Mouse (Mus musculus) liver, embryonic 16.5 days (tissue): Measurements from ENCODE around the gene Gm42906. TPM values are rescaled to one million over a fixed set of nuclear protein-coding genes. Genes with fewer than 3 reads are reported as not detected.

Source experiments
- ATAC-seq: fragments of 200-750 bp; cut with Nextera tagmentation; 2 replicates; pipeline ENCODE4 v1.8.0; 2017; ENCODE audit warnings: low read depth, mild to moderate bottlenecking, moderate number of reproducible peaks, moderate library complexity
- H3K27ac ChIP-seq: fragments of 300-500 bp; sonication (generic); 2 replicates; pipeline ENCODE4 v1.5.1; 2014; ENCODE audit warnings: mild to moderate bottlenecking, low read length
- H3K27me3 ChIP-seq: fragments of 300-500 bp; sonication (generic); 2 replicates; pipeline ENCODE4 v1.6.1; 2014; ENCODE audit warnings: low read depth, low read length, mixed read lengths; ENCODE audit not compliant: control insufficient read depth, insufficient read depth
- H3K36me3 ChIP-seq: fragments of 300-500 bp; sonication (generic); 2 replicates; pipeline ENCODE4 v1.6.1; 2014; ENCODE audit warnings: mild to moderate bottlenecking; ENCODE audit not compliant: control insufficient read depth, insufficient read depth
- H3K4me1 ChIP-seq: fragments of 300-500 bp; sonication (generic); 2 replicates; pipeline ENCODE4 v1.6.1; 2014; ENCODE audit warnings: low read depth, low read length, mixed read lengths; ENCODE audit not compliant: control insufficient read depth
- H3K4me2 ChIP-seq: fragments of 300-500 bp; sonication (generic); 2 replicates; pipeline ENCODE4 v1.6.1; 2014; ENCODE audit warnings: low read depth, low read length, mixed read lengths
- H3K4me3 ChIP-seq: fragments of 300-500 bp; sonication (generic); 2 replicates; pipeline ENCODE4 v1.5.1; 2014; ENCODE audit warnings: low read depth, mild to moderate bottlenecking, low read length
- H3K9ac ChIP-seq: fragments of 300-500 bp; sonication (generic); 2 replicates; pipeline ENCODE4 v1.6.1; 2014; ENCODE audit warnings: low read depth, low read length
- H3K9me3 ChIP-seq: fragments of 300-500 bp; sonication (generic); replicated peaks from 2 replicates; pipeline ENCODE4 v1.6.1; 2016; ENCODE audit warnings: low read length; ENCODE audit not compliant: control insufficient read depth
- WGBS: fragments of 180-500 bp; shearing (Covaris S2); extraction: QIAGEN DNeasy Blood & Tissue Kit; methylation state at CpG from one replicate; pipeline ENCODE4 v1.1.7; 2014; ENCODE audit not compliant: insufficient replicate concordance; 5-methylcytosine and 5-hydroxymethylcytosine counted together
- polyA plus RNA-seq: library from polyadenylated mRNA; unstranded; fragments of >200 nt; fragmentation: Nextera tagmentation; extraction: Ambion mirVana; gene quantifications from 2 replicates; pipeline ENCODE4 v1.2.1, GENCODE M21; 2015

The Gm42906 gene
- polyA plus RNA-seq, 1 experiment from 2014 or later: not detected

GRCm38 (mm10) chr5:151109822-151110221, 318.1 kb downstream of the Gm42906 start:
- Histone ChIP-seq H3K27me3 (no peaks in the 10 kb centered on the region), H3K36me3 (no peaks in the 10 kb centered on the region), H3K4me2 (no peak overlapping the region), H3K9me3 (no peaks in the 10 kb centered on the region), H3K27ac (no peak overlapping the region), H3K4me1 (no peaks in the 10 kb centered on the region), H3K9ac (no peak overlapping the region), H3K4me3 (no peak overlapping the region)
- ATAC-seq: no peak
- 47% methylated on average over 2 of the region's 2 CpGs for WGBS

- no peak for ATAC-seq
- WGBS: 62% methylated on average over 7 of the region's 7 CpGs
Observed at GRCm38 (mm10) chr5:151108955-151109354, 319.0 kb downstream of the Gm42906 start.

GRCm38 (mm10) chr5:151108291-151108897, 319.6 kb downstream of the Gm42906 start:
- no peak overlapping the region for H3K27ac ChIP-seq
- no peaks in the 10 kb centered on the region for H3K36me3 ChIP-seq
- ATAC-seq: no peak
- WGBS: 21% methylated on average over 19 of the region's 19 CpGs
- H3K27me3 ChIP-seq: no peaks in the 10 kb centered on the region
- no peak overlapping the region for H3K4me2 ChIP-seq
- no peak overlapping the region for H3K9ac ChIP-seq
- no peaks in the 10 kb centered on the region for H3K9me3 ChIP-seq
- no peaks in the 10 kb centered on the region for H3K4me1 ChIP-seq
- H3K4me3 ChIP-seq: no peak overlapping the region

More at GRCm38 (mm10) chr5:151108955-151109354, 319.0 kb downstream of the Gm42906 start:
- Histone ChIP-seq H3K4me1 (no peaks in the 10 kb centered on the region), H3K9ac (no peak overlapping the region), H3K27ac (no peak overlapping the region), H3K4me2 (no peak overlapping the region), H3K27me3 (no peaks in the 10 kb centered on the region), H3K4me3 (no peak overlapping the region), H3K36me3 (no peaks in the 10 kb centered on the region), H3K9me3 (no peaks in the 10 kb centered on the region)

DNA sequence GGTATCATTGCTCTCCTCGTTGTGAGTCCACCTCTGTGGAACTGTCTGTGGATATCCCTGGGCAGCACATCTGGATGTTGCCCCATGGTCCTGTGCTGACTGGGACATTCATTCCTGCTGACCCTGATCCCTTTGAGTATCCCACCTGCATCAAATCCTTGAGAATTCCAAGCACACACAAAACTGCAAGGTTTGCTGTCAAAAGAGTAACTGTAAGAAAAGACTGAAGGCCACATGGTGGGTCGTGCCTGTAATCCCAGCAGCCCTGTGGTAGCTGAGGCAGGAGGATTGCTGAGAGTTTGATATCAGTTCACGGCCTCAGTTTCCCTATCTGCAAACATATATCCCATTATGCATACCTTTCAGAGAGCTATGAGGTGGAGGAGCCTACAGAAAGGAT, 321.1 kb downstream of the Gm42906 start:
- Histone ChIP-seq H3K9me3 (no peaks in the 10 kb centered on the region), H3K36me3 (no peaks in the 10 kb centered on the region), H3K4me3 (no peak overlapping the region), H3K4me2 (no peak overlapping the region), H3K27me3 (no peaks in the 10 kb centered on the region), H3K4me1 (no peaks in the 10 kb centered on the region), H3K27ac (no peak overlapping the region), H3K9ac (no peak overlapping the region)
- 56% methylated on average over 3 of the region's 3 CpGs for WGBS
- no peak for ATAC-seq

DNA sequence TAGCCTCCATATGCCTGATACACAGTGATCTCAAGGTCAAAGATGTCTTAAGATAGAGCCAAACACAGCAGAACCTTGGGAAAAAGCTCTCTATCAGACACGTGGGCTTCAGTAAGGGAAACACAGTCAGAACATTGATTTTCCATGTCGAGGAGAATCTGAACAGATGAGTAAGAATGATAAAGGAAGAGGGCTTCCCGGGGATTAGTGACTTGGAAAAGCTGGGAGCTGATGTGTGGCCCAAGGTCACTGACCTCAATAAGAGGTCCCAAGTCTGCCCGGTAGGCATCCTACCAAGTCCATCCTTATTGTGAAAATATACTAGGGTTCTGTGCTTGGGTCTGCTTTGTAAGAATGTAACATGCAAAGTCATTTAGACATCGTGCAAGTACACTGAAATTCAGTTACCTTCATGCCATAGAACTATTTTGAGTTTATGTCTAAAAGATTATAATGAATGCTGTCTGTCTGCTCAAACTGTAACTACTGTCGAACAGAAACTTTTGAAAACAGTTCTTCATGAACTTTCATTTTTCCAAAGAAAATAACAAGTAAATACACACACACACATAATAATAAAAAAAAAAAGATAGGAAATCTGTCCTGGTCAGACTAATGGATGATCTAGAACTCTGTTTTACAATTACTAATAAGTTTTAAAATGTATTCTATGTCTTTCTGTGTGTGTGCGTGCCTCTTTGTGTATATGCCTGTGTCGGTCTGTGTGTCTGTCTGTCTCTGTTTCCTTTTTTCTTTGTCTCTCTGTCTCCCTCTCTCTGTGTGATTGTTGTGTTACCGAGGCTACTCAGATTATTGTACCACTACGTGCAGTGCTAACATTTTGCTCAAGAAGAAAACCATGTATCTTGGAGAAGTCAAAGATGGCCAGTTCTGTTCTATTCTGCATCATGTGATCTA, 322.6 kb downstream of the Gm42906 start:
- 57% methylated on average over 10 of the region's 10 CpGs for WGBS
- no peak for ATAC-seq
- Histone ChIP-seq H3K9me3 (no peaks in the 10 kb centered on the region), H3K4me2 (no peak overlapping the region), H3K4me3 (no peak overlapping the region), H3K27me3 (no peaks in the 10 kb centered on the region), H3K36me3 (no peaks in the 10 kb centered on the region), H3K27ac (no peak overlapping the region), H3K4me1 (no peaks in the 10 kb centered on the region), H3K9ac (no peak overlapping the region)

- H3K4me3 ChIP-seq: no peak overlapping the region
- H3K9me3 ChIP-seq: no peaks in the 10 kb centered on the region
- no peak for ATAC-seq
- no peaks in the 10 kb centered on the region for H3K27me3 ChIP-seq
- H3K27ac ChIP-seq: no peak overlapping the region
- H3K9ac ChIP-seq: no peak overlapping the region
- no peaks in the 10 kb centered on the region for H3K4me1 ChIP-seq
- H3K36me3 ChIP-seq: no peaks in the 10 kb centered on the region
- H3K4me2 ChIP-seq: no peak overlapping the region
- 41% methylated on average over 9 of the region's 9 CpGs for WGBS
Observed at GRCm38 (mm10) chr5:151104354-151105053, 323.5 kb downstream of the Gm42906 start.

DNA sequence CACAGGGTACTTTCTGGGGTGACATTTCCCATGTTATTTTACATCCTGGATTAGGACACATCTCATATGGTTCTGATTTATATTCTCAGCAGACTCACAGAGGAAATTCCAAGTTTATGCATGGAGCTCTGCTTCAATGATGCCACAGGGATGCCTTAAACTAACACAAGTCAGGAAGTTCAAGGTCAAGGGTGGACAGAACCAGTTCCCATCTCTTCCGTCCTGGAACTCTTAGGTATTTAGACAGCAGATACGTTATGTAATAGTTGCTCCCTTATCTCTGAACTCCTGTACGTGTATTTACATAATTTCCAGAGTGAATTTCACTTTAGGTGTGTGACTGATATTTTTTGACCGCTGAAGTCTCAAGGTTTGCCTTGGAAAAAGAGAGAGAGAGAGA, 324.7 kb downstream of the Gm42906 start:
- no peak for ATAC-seq
- WGBS: 40% methylated on average over 4 of the region's 4 CpGs

GRCm38 (mm10) chr5:151102262-151102661, 325.7 kb downstream of the Gm42906 start:
- no peak overlapping the region for H3K27ac ChIP-seq
- no peaks in the 10 kb centered on the region for H3K27me3 ChIP-seq
- 27% methylated on average over 2 of the region's 2 CpGs for WGBS
- no peaks in the 10 kb centered on the region for H3K36me3 ChIP-seq
- no peak overlapping the region for H3K4me2 ChIP-seq
- H3K4me3 ChIP-seq: no peak overlapping the region
- H3K9ac ChIP-seq: no peak overlapping the region
- no peaks in the 10 kb centered on the region for H3K9me3 ChIP-seq
- no peaks in the 10 kb centered on the region for H3K4me1 ChIP-seq
- no peak for ATAC-seq

More for the DNA sequence above, 324.7 kb downstream of the Gm42906 start:
- H3K4me3 ChIP-seq: no peak overlapping the region
- H3K4me1 ChIP-seq: no peaks in the 10 kb centered on the region
- no peaks in the 10 kb centered on the region for H3K36me3 ChIP-seq
- H3K9me3 ChIP-seq: no peaks in the 10 kb centered on the region
- H3K4me2 ChIP-seq: no peak overlapping the region
- H3K9ac ChIP-seq: no peak overlapping the region
- no peak overlapping the region for H3K27ac ChIP-seq
- H3K27me3 ChIP-seq: no peaks in the 10 kb centered on the region
